Mouse (Mus musculus) common myeloid progenitor, adult 5-6 weeks (primary cell): ENCODE data around the gene Ndrg4. TPM values are rescaled to one million over a fixed set of nuclear protein-coding genes. Genes with fewer than 3 reads are reported as not detected.
"Not testable (repeated sequence)": the region's sequence is repeated elsewhere in the genome, so short reads cannot be mapped to it uniquely, and the experiment has no call there.

Experiments used
- ATAC-seq: replicated peaks from 2 replicates; pipeline ENCODE4 v1.8.0; 2016; ENCODE audit warnings: low read depth, mild to moderate bottlenecking, moderate TSS enrichment, inconsistent platforms; ENCODE audit not compliant: poor library complexity, severe bottlenecking
- total RNA-seq: library from RNA; stranded (forward); fragments of 200-1000, 187-1606 nt; gene quantifications from 2 replicates; pipeline ENCODE4 v1.2.3, GENCODE M21; 2017

Gene Ndrg4
- 0.09 TPM in 1 of 2 replicates, not detected in the other for total RNA-seq

GRCm38 (mm10) chr8:95676631-95677030 is at the start of gene Ndrg4:
TSS of gene Ndrg4 (plus strand) at chr8:95676980.
- ATAC-seq: no peak

GRCm38 (mm10) chr8:95632840-95633239 is 43.9 kb upstream of the Ndrg4 start:
- no peak for ATAC-seq

- ATAC-seq: peak; percentile 97
Measured at GRCm38 (mm10) chr8:95633262-95634062, 43.3 kb upstream of the Ndrg4 start, which contains the start of gene Gins3. TSS of gene Gins3 (plus strand) at chr8:95633453.

DNA sequence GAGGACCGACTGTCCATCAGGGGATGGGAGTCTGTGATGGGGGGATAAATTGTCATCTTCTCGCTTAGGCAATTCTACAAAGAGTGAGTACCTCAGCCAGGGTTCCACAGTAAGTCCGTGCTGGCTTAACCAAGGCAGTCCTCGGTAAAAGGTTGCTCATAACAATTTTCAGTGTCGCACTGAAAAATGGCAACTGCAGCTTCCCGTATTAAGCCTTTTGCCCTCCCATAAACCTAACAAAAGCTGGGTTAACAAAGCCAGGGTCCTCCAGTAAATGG is 42.8 kb upstream of the Ndrg4 start:
- ATAC-seq: no peak

- no peak for ATAC-seq
Measured at GRCm38 (mm10) chr8:95644942-95645341, 31.8 kb upstream of the Ndrg4 start.

DNA sequence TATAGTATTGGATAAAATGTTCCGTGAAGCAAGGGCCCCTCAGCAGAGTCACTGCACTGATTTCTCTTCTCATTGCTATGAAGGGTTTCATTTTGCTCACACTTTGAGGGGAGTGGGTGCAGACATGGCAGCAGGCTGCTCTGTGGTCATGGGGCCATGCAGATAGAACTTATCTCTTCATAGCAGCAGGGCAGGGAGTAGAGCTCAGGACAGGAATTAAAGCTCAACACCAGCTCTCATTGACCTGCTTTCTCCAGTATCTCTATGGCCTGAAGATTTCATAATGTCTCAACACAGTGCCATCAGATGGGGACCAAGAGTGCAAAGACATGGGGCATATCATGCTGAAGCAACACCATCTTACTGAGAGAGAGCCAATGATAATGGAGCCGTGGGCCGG is 28.5 kb upstream of the Ndrg4 start:
- ATAC-seq: 0 out of 2 replicates have a peak, but pooled peaks have one; percentile 32

GRCm38 (mm10) chr8:95653351-95653750 is 23.4 kb upstream of the Ndrg4 start:
- no peak for ATAC-seq

DNA sequence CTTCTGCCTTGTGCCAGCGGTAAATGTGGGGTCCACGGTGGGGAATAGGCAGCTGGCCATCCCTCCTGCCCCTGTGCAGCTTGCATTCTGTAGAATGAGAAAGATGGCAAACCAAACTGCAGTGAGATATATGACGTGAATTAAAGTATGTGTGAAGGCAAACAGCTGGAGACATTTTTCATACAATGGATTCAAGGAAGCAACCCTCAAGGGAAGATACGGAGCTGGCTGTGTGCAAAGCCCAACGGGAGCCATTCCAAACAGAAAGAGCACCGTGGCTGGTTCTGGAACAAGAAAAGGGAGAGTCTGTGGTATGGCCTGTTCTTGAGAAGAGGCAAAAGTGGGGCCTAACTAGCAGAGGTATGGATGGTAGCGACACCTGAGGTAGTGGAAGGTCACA is 20.9 kb upstream of the Ndrg4 start:
- no peak for ATAC-seq

DNA sequence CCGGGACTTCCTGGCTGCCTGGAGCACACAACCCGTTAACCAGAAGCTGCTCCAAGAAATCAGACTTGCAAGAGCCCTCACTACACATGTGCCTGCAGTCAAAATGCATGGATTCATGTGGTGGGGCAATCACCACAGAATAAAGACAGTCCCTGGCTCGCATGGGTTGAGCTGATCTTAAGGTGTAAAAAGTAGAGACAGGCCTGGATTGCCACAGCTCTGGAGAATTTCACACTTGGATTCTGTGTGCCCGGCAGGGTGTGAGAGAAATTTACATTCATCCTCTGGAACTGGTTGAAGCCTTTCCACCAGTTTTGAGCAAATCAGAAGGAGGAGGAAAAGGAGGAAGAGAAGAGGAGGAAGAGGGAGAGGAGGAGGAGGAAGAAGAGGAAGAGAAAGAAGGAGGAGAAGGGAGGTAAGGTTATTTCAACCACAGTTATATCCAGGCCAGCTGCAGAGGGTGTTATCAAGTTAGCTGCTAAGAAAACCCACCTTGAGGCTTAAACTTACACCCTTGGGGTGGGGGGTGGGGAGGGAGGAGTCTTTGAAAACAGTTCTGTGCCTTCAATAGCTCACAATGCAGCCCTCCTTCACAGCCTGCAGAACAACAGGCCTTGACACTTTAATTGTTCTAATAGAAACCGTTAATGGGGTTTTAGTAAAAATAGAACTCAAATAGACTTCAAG is 20.3 kb upstream of the Ndrg4 start:
- no peak for ATAC-seq

- ATAC-seq: no peak
Measured at GRCm38 (mm10) chr8:95657523-95657922, 19.3 kb upstream of the Ndrg4 start.

GRCm38 (mm10) chr8:95660334-95660882 is 16.4 kb upstream of the Ndrg4 start:
- ATAC-seq: no peak

GRCm38 (mm10) chr8:95661085-95661484 is 15.7 kb upstream of the Ndrg4 start:
- no peak for ATAC-seq

GRCm38 (mm10) chr8:95661575-95661974 is 15.2 kb upstream of the Ndrg4 start:
- no peak for ATAC-seq

DNA sequence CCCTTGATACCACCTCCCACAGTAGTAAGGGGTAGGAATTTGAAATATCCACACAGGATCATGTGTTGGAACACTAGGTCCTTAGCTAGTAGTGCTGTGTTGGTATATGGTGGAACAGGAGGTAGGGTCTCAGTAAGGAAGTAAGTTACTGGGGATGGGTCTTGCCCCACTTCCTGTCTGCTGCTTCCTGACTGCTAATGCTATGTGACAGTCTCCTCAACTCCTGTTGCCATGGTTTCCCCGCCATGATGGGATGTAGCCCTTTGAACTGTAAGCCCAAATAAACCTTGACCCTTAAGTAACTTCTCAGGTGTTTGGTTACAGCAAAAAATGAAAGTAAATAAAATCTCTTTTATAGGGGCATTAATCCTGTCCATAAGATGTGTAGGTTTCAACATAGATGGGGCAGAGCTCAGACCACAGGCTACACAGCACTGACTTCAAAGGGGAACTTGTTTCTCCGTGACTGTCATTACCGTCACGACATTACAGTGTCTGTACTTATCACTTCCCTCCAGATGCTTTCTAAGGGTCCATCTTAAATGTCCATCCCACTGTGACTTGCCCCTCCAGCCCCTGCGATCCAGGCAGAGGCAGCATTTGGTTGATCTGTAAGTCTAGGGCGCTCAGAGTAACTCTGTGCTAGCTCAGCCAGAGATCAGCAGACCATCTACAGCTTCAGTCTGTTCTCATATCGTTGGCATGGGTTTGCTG is 13.7 kb upstream of the Ndrg4 start:
- ATAC-seq: peak; percentile 65; the same call in 1 of the 2 replicates

- peak; percentile 8; the same call in 1 of the 2 replicates for ATAC-seq
Measured at GRCm38 (mm10) chr8:95663599-95663949, 13.2 kb upstream of the Ndrg4 start.

DNA sequence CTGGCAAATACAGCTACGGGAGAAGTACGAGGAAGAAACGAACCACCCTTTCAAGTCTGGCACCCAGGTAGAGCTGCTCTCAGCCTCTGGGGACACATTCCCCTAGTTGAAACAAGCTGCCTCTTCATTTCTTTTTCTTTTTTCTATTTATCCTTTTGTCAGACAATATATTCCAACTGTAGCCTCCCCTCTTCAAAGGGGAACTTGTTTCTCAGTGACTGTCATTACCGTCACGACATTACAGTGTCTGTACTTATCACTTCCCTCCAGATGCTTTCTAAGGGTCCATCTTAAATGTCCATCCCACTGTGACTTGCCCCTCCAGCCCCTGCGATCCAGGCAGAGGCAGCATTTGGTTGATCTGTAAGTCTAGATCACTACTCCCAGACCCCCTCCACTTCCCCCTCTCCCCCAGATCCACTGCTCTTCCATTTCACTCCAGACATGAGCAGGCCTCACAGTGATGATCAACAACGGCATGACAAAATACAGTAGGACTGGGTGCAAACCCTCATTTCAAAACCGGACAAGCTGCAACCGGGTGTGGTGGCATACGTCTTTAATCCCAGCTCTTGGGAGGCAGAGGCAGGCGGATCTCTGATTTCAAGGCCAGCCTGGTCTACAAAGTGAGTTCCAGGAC is 10.8 kb upstream of the Ndrg4 start:
- not testable (repeated sequence) for ATAC-seq

DNA sequence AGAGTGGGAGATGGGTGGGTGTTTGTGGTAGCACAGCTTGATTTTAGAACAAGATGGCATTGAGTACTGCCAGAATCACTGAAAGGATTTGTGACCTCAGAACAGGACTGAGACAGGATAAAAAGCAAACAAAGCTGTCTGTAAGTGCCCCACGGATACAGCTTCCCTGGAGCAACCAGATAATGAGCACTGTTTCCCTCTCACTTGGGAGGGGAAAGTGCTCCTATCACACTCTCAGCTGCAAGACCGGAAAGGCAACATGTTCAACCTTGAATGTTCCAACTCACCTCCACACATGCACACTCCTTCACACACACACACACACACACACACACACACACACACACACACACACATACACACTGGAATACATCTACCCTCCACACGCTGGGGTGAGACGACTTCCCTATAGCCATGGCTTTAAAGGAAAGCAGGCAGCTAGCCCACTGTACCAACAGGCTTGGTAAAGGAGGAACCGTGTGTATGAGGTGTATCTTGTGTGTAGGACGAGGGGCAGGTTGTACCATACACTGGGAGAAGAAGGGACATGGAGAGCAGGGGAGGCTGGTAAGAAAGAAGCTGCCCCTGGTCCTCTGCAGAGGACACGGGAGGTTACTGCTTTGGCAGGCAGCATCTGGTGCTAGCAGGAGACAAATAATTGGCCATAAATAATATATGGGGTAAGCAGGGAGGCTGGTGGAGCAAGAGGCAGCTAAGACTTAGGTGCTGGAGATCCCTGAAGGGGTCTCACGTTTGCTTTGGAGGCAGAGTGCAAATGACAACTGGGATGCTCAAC is 8.4 kb upstream of the Ndrg4 start:
- no peak for ATAC-seq

DNA sequence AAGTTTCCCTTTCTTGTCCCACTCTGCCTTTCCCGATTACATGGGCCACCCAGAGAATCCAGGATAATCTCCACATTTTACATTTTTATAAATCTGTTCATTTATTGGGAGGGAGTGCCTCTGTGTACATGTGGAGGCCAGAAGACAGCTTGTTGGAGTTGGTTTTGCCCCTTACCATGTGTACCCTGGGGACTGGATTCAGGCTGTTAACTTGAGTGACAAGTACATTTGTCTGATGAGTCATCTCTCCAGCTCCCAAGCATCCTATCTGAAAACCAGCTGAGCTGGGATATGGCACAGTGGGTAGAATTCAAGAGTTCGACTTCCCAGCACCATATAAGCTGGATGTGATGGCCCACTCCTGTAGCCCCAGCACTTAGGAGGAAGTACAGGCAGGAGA is 6.8 kb upstream of the Ndrg4 start:
- ATAC-seq: no peak

GRCm38 (mm10) chr8:95671861-95672260 is 4.9 kb upstream of the Ndrg4 start:
- no peak for ATAC-seq

DNA sequence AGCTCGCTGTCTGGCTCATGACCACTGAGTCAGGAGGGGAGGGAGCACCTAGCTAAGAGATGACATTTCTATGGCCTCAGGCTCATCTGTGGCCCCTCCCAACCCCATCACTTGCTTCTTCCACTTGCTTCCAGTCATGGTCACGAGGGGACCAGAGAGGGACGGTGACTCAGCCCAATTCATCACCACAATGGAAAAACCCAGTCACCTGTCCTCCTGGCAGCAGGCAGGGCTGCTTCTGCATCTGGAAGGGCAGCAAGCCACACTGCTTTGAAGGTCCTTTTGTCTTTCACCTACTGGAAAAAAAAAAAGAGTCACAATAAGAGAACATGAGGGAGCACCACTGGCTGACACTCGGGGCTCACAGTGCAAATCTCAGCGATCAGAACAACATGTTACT is 4.0 kb upstream of the Ndrg4 start:
- ATAC-seq: no peak
